Mouse (Mus musculus) ES-E14 (cell line): ENCODE data around the gene Atg4c. TPM values are rescaled to one million over a fixed set of nuclear protein-coding genes. Genes with fewer than 3 reads are reported as not detected.

Experiments
- DNase-seq: peaks from one replicate; pipeline ENCODE4 v3.0.0-alpha.2; 2013; ENCODE audit warnings: low read depth, low spot score
- H3K27ac ChIP-seq: 2 replicates; pipeline ENCODE4 v1.5.1; 2012; ENCODE audit warnings: low read depth, mild to moderate bottlenecking, low read length, moderate library complexity, mixed read lengths; ENCODE audit not compliant: poor library complexity, insufficient read depth, severe bottlenecking
- H3K36me3 ChIP-seq: 2 replicates; pipeline ENCODE4 v1.6.1; 2012; ENCODE audit warnings: mild to moderate bottlenecking, low read length, moderate library complexity, mixed read lengths; ENCODE audit not compliant: control insufficient read depth, poor library complexity, insufficient read depth, severe bottlenecking
- H3K4me1 ChIP-seq, 2 experiments: fragments of 150-350 bp in 1 of 2; sonication (generic) in 1 of 2; 2 replicates each; pipeline ENCODE4 v1.6.1; 2012; ENCODE audit warnings: low read length in 2 of 2, mild to moderate bottlenecking in 1 of 2, mixed read lengths in 1 of 2; ENCODE audit not compliant: control insufficient read depth in 2 of 2, insufficient read depth in 2 of 2, poor library complexity in 1 of 2
- H3K4me3 ChIP-seq, 2 experiments: fragments of 150-350 bp in 1 of 2; sonication (generic) in 1 of 2; 2 replicates each; pipeline ENCODE4 v1.5.1; 2012; ENCODE audit warnings: low read length in 2 of 2, low read depth in 1 of 2, mild to moderate bottlenecking in 1 of 2, mixed read lengths in 1 of 2; ENCODE audit not compliant: insufficient read depth in 1 of 2, poor library complexity in 1 of 2, severe bottlenecking in 1 of 2
- H3K9ac ChIP-seq: 2 replicates; pipeline ENCODE4 v1.6.1; 2012; ENCODE audit warnings: low read depth, mild to moderate bottlenecking, low read length, mixed read lengths; ENCODE audit not compliant: poor library complexity, insufficient read depth, severe bottlenecking
- H3K9me3 ChIP-seq: fragments of 150-350 bp; sonication (generic); 2 replicates; pipeline ENCODE4 v1.6.1; 2012; ENCODE audit warnings: low read depth, mild to moderate bottlenecking, low read length; ENCODE audit not compliant: control insufficient read depth, insufficient read depth
- CHD2 ChIP-seq: IDR thresholded peaks from 2 replicates; pipeline ENCODE4 v1.6.1; 2014; ENCODE audit warnings: mild to moderate bottlenecking, low read depth, low read length, inconsistent platforms
- HCFC1 ChIP-seq: IDR thresholded peaks from 2 replicates; pipeline ENCODE4 v1.6.1; 2012; ENCODE audit warnings: low read length, inconsistent platforms, borderline replicate concordance; ENCODE audit not compliant: insufficient read depth
- MAFK ChIP-seq: IDR thresholded peaks from 2 replicates; pipeline ENCODE4 v1.6.1; 2014; ENCODE audit warnings: mild to moderate bottlenecking, low read depth, low read length, inconsistent platforms; ENCODE audit not compliant: insufficient read depth
- ZC3H11A ChIP-seq: IDR thresholded peaks from 2 replicates; pipeline ENCODE4 v1.6.1; 2012; ENCODE audit warnings: low read depth, mild to moderate bottlenecking, inconsistent platforms, low read length, borderline replicate concordance
- ZNF384 ChIP-seq: IDR thresholded peaks from 2 replicates; pipeline ENCODE4 v1.6.1; 2012; ENCODE audit warnings: low read depth, low read length, inconsistent platforms
- in situ Hi-C, 2 experiments: fragments of 600-800 bp; cut with MboI; formaldehyde crosslinking; loops; one replicate each; pipeline ENCODE4 v1.15.1; 2025; ENCODE audit warnings: low sequenced_read_pairs in 2 of 2, inconsistent platforms in 1 of 2; ENCODE audit not compliant: unreplicated experiment in 2 of 2
- total RNA-seq: library from RNA; depleted of rRNA; stranded (reverse); fragments of 300-350 nt; gene quantifications from 2 replicates; pipeline ENCODE4 v1.2.3, GENCODE M21; 2012

Atg4c gene
- total RNA-seq, 1 experiment: 2.6 TPM

GRCm38 (mm10) chr4:99178851-99179250, 14.9 kb upstream of the Atg4c start:
- DNase-seq: no peak
- TF ChIP-seq ZNF384: no peak
- TF ChIP-seq CHD2: no peak
- no peak for TF ChIP-seq MAFK
- TF ChIP-seq HCFC1: no peak
- TF ChIP-seq ZC3H11A: no peak
- in situ Hi-C loops: loop anchor here in 1 of 2 experiments (25.0 kb wide), 1 partner anchor 467 kb away; no protein-coding TSS in a partner anchor
- Histone ChIP-seq H3K27ac (no peak overlapping the region), H3K4me3 (no peak overlapping the region), H3K9me3 (no peaks in the 10 kb centered on the region), H3K36me3 (no peaks in the 10 kb centered on the region), H3K9ac (no peak overlapping the region), H3K4me1 (no peaks in the 10 kb centered on the region)

- DNase-seq: no peak
- Histone ChIP-seq H3K4me1 (no peaks in the 10 kb centered on the region), H3K4me3 (no peak overlapping the region), H3K27ac (no peak overlapping the region), H3K36me3 (no peaks in the 10 kb centered on the region), H3K9me3 (no peaks in the 10 kb centered on the region), H3K9ac (no peak overlapping the region)
- in situ Hi-C loops: loop anchor here in 1 of 2 experiments (5.0 to 25.0 kb wide), 2 partner anchors 252 to 467 kb away; no protein-coding TSS in a partner anchor
- no peak for TF ChIP-seq HCFC1
- no peak for TF ChIP-seq ZNF384
- no peak for TF ChIP-seq MAFK
- TF ChIP-seq ZC3H11A: no peak
- TF ChIP-seq CHD2: no peak
Measured at GRCm38 (mm10) chr4:99179446-99180120, 14.2 kb upstream of the Atg4c start.

GRCm38 (mm10) chr4:99180921-99181320, 12.8 kb upstream of the Atg4c start:
- Histone ChIP-seq H3K9me3 (no peaks in the 10 kb centered on the region), H3K4me1 (no peaks in the 10 kb centered on the region), H3K27ac (no peak overlapping the region), H3K36me3 (no peaks in the 10 kb centered on the region), H3K9ac (no peak overlapping the region), H3K4me3 (no peak overlapping the region)
- in situ Hi-C loops: loop anchor here in 1 of 2 experiments (5.0 to 25.0 kb wide), 2 partner anchors 254 to 469 kb away; no protein-coding TSS in a partner anchor
- TF ChIP-seq CHD2 (no peak), ZNF384 (no peak), ZC3H11A (no peak), MAFK (no peak), HCFC1 (no peak)
- no peak for DNase-seq

- no peak overlapping the region for H3K9ac ChIP-seq
Measured at GRCm38 (mm10) chr4:99181739-99182419, 11.9 kb upstream of the Atg4c start.

More at GRCm38 (mm10) chr4:99181739-99182419, 11.9 kb upstream of the Atg4c start:
- H3K9me3 ChIP-seq: no peaks in the 10 kb centered on the region
- DNase-seq: no peak
- no peaks in the 10 kb centered on the region for H3K36me3 ChIP-seq
- in situ Hi-C loops: loop anchor here in 1 of 2 experiments (5.0 to 25.0 kb wide), 2 partner anchors 255 to 470 kb away; no protein-coding TSS in a partner anchor
- H3K27ac ChIP-seq: no peak overlapping the region
- no peaks in the 10 kb centered on the region for H3K4me1 ChIP-seq
- H3K4me3 ChIP-seq: no peak overlapping the region
- TF ChIP-seq ZC3H11A (no peak), CHD2 (no peak), HCFC1 (no peak), MAFK (no peak), ZNF384 (no peak)
